Mouse (Mus musculus): ENCODE data around the gene Otulinl. TPM values are rescaled to one million over a fixed set of nuclear protein-coding genes. Genes with fewer than 3 reads are reported as not detected.
A peak's percentile ranks its signal among the peaks of the same experiment; 100 is the strongest.

Gene Otulinl
- polyA plus RNA-seq, 1 experiment from 2014 or later: 3.6 TPM

DNA sequence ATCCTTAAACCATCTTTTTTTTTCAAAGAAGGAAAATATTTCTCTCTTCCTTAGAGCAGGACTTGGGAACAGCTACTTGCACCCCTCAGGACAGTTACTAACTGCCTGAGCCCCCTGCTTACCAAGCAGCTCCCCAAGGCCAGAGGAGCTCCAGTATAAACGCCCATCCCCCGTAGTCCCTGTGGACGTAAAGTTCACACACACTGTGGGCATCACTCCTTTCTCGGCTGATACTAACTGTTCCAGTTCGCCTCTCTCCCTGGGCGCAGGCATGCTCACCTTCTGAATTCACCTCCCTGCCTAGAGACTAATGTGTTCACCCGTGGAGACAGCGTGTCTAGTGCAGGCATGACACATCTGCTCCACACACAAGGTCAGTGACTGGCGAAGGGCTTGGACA, 2.9 kb downstream of the Otulinl start:
- H3K36me3 ChIP-seq: no peaks in the 10 kb centered on the region
- WGBS: 76% methylated on average over 9 of the region's 9 CpGs
- no peak for ATAC-seq (ENCODE audit: insufficient number of reproducible peaks, low FRiP score)
- no peak overlapping the region for H3K27ac ChIP-seq (ENCODE audit: poor library complexity, severe bottlenecking)
- no peak overlapping the region for H3K9ac ChIP-seq
- no peak overlapping the region for H3K4me3 ChIP-seq
- H3K4me2 ChIP-seq: no peak overlapping the region
- H3K4me1 ChIP-seq (replicated peaks): peaks cover 25% of the 10 kb centered on the region
- no peaks in the 10 kb centered on the region for H3K9me3 ChIP-seq (replicated peaks)
- peaks cover 21% of the 10 kb centered on the region for H3K27me3 ChIP-seq (replicated peaks)

DNA sequence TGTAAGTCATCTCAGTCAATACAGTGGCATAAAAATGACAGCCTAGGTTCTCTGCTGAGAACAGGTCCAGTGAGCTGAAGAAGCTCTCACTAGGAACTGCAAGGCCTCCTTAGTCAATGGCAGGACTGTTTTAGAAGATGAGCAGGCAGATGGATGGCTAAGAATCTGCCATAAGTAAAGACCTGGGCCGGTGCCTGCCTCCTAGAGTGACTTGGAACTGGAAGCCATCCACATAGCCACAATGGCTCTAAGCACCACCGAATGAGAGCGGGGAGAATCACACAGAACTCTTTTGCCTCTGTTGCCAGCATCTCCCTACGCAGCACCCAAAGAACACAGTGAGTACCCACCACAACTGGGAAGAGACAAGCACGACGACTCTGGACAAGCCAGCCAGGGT, 3.6 kb downstream of the Otulinl start:
- H3K4me3 ChIP-seq: no peak overlapping the region
- peaks cover 25% of the 10 kb centered on the region for H3K4me1 ChIP-seq (replicated peaks)
- peaks cover 23% of the 10 kb centered on the region for H3K27me3 ChIP-seq (replicated peaks)
- H3K9me3 ChIP-seq (replicated peaks): no peaks in the 10 kb centered on the region
- no peak overlapping the region for H3K4me2 ChIP-seq
- no peak for ATAC-seq (ENCODE audit: insufficient number of reproducible peaks, low FRiP score)
- no peak overlapping the region for H3K27ac ChIP-seq (ENCODE audit: poor library complexity, severe bottlenecking)
- H3K9ac ChIP-seq: no peak overlapping the region
- 81% methylated on average over 6 of the region's 6 CpGs for WGBS
- no peaks in the 10 kb centered on the region for H3K36me3 ChIP-seq

DNA sequence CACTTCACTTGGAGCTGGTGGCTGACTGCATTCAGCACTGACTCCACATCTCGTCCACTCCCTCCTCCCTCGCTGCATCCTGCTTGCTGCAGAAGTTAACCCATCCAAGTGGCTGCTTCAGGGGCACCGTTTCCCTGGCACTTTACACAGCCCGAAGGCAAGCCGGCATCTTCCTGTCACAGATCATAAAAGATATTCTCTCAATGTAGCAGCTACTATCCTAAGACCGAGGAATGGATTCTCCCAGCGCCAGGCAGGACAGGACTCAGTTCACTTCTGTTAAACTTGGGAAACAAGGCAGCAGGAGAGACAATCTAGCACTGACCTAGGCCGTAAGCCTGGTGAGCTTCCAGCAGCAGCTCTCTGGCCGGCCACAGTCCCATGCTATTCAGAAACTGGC, 5.2 kb downstream of the Otulinl start:
- Histone ChIP-seq H3K9me3 (replicated peaks) (no peaks in the 10 kb centered on the region), H3K4me2 (no peak overlapping the region), H3K36me3 (no peaks in the 10 kb centered on the region), H3K27ac (ENCODE audit: poor library complexity, severe bottlenecking) (no peak overlapping the region), H3K27me3 (replicated peaks) (peaks cover 21% of the 10 kb centered on the region), H3K4me3 (no peak overlapping the region), H3K4me1 (replicated peaks) (peaks cover 22% of the 10 kb centered on the region), H3K9ac (no peak overlapping the region)
- ATAC-seq (ENCODE audit: insufficient number of reproducible peaks, low FRiP score): no peak
- 53% methylated on average over 9 of the region's 9 CpGs for WGBS

DNA sequence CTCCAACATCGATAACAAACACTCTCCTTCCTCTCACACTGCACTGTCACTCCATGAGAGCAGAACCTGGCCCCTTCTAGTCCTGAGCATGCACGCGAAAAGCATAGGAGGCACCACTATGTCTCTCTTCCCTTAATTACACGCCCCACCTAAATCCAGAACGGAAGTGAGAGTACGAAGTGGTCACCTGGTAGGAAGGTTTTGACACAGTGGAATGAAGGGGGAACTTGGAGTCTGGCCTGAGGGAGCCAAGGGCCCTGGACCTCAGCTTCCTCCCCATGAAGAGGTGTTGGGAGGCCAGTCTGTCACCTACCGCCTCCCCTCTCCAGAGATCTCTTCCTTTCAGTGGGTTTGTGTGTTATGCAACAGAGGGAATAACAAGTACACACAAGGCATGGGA, 6.3 kb downstream of the Otulinl start:
- Histone ChIP-seq H3K9me3 (replicated peaks) (no peaks in the 10 kb centered on the region), H3K27me3 (replicated peaks) (peaks cover 15% of the 10 kb centered on the region), H3K27ac (ENCODE audit: poor library complexity, severe bottlenecking) (no peak overlapping the region), H3K4me3 (no peak overlapping the region), H3K36me3 (no peaks in the 10 kb centered on the region), H3K4me2 (no peak overlapping the region), H3K9ac (no peak overlapping the region), H3K4me1 (replicated peaks) (peaks cover 15% of the 10 kb centered on the region)
- no peak for ATAC-seq (ENCODE audit: insufficient number of reproducible peaks, low FRiP score)
- 79% methylated on average over 7 of the region's 7 CpGs for WGBS

DNA sequence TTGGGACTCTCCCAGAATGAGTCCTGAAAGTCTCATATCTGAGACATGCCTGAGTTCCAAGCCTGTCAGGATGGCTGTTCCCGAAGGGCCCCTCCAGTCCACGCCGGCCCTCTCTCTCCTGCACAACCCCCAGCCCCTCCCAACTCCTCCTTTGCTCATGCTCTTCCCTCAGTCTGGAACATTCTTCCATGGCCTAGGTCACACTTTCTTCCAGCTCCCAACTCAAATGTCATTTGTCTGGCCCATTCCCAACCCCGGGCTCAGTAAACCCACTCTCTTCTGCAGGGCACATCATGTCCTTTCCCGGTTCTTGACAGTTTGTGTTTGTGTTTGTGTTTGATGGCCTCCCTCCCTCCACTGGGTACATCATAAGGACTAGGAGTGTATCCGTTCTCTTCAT, 7.3 kb downstream of the Otulinl start:
- Histone ChIP-seq H3K36me3 (no peaks in the 10 kb centered on the region), H3K4me2 (no peak overlapping the region), H3K27me3 (replicated peaks) (peaks cover 10% of the 10 kb centered on the region), H3K9ac (no peak overlapping the region), H3K27ac (ENCODE audit: poor library complexity, severe bottlenecking) (no peak overlapping the region), H3K4me3 (no peak overlapping the region), H3K9me3 (replicated peaks) (no peaks in the 10 kb centered on the region), H3K4me1 (replicated peaks) (peaks cover 15% of the 10 kb centered on the region)
- ATAC-seq (ENCODE audit: insufficient number of reproducible peaks, low FRiP score): no peak
- WGBS: 70% methylated on average over 6 of the region's 6 CpGs

DNA sequence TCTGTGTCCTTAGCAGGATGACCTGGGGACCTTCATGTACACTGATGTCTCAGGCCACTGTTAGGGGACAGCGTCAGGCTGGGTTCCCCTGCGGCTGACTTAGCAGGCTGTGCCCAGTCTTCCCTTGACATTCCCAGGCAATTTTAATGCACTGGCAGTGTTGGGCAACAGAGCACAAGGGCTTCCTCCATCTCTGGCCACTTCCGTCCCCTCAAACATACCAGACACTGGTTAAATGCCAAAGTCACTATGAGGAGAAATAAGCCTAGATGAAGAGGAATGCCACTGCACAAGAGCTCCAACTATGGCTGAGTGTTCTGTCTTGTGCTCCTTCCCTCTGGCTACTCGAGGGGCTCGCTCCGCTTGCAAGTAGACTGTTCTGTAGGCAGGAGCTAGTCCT, 8.2 kb downstream of the Otulinl start:
- Histone ChIP-seq H3K4me2 (no peak overlapping the region), H3K27ac (ENCODE audit: poor library complexity, severe bottlenecking) (no peak overlapping the region), H3K9ac (no peak overlapping the region), H3K36me3 (no peaks in the 10 kb centered on the region), H3K4me1 (replicated peaks) (peaks cover 15% of the 10 kb centered on the region), H3K27me3 (replicated peaks) (peaks cover 10% of the 10 kb centered on the region), H3K4me3 (no peak overlapping the region), H3K9me3 (replicated peaks) (no peaks in the 10 kb centered on the region)
- no peak for ATAC-seq (ENCODE audit: insufficient number of reproducible peaks, low FRiP score)
- WGBS: 84% methylated on average over 6 of the region's 6 CpGs

DNA sequence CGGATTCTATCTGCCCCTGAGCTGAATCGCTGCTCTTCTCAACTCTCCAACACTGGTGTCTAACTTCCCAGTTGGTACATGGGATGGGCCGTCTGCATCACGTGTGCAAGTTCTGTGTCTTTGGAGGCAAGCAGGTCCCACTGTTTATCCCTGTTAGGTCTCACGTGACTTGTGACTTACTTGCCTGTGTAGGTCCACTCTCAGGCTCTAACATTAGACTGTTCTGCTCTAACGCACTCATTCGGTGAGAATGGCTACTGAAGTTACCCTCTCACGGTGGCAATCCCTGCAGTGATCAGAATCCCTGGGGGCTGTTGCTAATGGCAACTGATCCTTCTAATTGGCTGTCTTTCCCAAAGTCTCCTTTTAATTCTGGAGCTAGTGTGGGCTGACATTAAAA, 9.1 kb downstream of the Otulinl start:
- peaks cover 6% of the 10 kb centered on the region; the same call in 1 of the 2 replicates for H3K27me3 ChIP-seq (replicated peaks)

DNA sequence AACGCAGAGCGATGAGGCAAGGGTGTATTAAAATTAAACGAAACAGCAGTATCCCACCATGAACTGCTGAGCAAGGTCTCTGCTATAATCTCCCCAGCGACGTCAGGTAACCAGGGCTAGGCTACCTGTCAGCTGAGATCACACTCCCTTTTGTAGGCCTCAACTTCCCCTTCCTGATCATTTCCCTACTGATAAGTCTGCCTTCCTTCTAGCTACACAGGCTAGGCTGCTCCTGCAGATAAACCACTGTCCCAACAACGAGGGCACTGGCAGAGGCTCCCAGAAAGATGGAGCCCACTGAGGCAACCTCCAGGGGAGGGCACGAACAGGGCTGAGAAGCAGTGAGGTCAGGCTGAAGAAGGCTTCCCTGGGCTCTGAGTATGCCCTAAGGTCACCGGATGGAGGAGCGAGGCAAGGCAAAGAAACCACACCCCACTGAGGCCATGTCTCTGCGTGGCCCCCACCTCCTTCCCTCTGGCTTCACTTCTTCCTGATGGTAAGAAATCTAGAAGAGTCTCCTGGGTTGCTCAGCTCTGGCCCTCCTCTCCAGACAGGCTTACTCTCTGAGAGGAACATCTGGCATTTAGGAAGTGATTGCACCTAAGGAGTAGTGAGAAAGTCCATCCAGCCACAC, 9.7 kb downstream of the Otulinl start:
- Histone ChIP-seq H3K27me3 (replicated peaks) (peaks cover 6% of the 10 kb centered on the region; the same call in 1 of the 2 replicates), H3K4me2 (no peak overlapping the region)
- WGBS: 75% methylated on average over 10 of the region's 10 CpGs

More for the DNA sequence above, 9.1 kb downstream of the Otulinl start:
- H3K27ac ChIP-seq (ENCODE audit: poor library complexity, severe bottlenecking): no peak overlapping the region
- H3K4me2 ChIP-seq: no peak overlapping the region
- H3K9me3 ChIP-seq (replicated peaks): no peaks in the 10 kb centered on the region
- no peak for ATAC-seq (ENCODE audit: insufficient number of reproducible peaks, low FRiP score)
- H3K4me1 ChIP-seq (replicated peaks): peaks cover 15% of the 10 kb centered on the region
- H3K36me3 ChIP-seq: no peaks in the 10 kb centered on the region
- WGBS: 75% methylated on average over 8 of the region's 8 CpGs
- H3K9ac ChIP-seq: no peak overlapping the region
- no peak overlapping the region for H3K4me3 ChIP-seq

DNA sequence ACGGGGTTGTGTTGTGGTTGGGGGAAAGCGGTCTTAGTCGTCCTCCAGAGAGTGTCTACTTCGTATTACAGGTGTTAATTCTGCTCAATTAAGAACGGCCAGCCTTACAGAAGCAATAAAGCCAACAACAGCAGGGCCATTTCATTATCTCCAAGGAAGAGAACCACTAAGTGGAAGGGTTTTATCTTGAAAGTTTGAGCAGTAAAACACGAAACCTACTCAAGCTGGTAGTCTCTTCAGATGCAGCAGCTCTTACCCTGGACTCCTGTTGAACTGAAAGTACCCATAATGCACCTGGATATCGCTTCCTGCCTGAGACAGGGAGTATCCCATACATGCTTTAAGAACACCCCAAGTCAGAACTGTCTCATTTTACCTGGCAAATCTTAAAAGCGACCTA, 10.7 kb downstream of the Otulinl start:
- Histone ChIP-seq H3K4me3 (no peak overlapping the region), H3K4me2 (no peak overlapping the region), H3K9ac (no peak overlapping the region), H3K9me3 (replicated peaks) (no peaks in the 10 kb centered on the region), H3K36me3 (no peaks in the 10 kb centered on the region), H3K27me3 (replicated peaks) (peaks cover 6% of the 10 kb centered on the region; the same call in 1 of the 2 replicates), H3K4me1 (replicated peaks) (peaks cover 4% of the 10 kb centered on the region; the same call in 1 of the 2 replicates), H3K27ac (ENCODE audit: poor library complexity, severe bottlenecking) (no peak overlapping the region)
- WGBS: 76% methylated on average over 8 of the region's 8 CpGs
- no peak for ATAC-seq (ENCODE audit: insufficient number of reproducible peaks, low FRiP score)

More for the DNA sequence above, 9.7 kb downstream of the Otulinl start:
- 0 out of 2 replicates have a peak, but pooled peaks have one; percentile 36 for ATAC-seq (ENCODE audit: insufficient number of reproducible peaks, low FRiP score)
- Histone ChIP-seq H3K27ac (ENCODE audit: poor library complexity, severe bottlenecking) (no peak overlapping the region), H3K9me3 (replicated peaks) (no peaks in the 10 kb centered on the region), H3K4me1 (replicated peaks) (peaks cover 13% of the 10 kb centered on the region), H3K4me3 (no peak overlapping the region), H3K9ac (no peak overlapping the region), H3K36me3 (no peaks in the 10 kb centered on the region)

DNA sequence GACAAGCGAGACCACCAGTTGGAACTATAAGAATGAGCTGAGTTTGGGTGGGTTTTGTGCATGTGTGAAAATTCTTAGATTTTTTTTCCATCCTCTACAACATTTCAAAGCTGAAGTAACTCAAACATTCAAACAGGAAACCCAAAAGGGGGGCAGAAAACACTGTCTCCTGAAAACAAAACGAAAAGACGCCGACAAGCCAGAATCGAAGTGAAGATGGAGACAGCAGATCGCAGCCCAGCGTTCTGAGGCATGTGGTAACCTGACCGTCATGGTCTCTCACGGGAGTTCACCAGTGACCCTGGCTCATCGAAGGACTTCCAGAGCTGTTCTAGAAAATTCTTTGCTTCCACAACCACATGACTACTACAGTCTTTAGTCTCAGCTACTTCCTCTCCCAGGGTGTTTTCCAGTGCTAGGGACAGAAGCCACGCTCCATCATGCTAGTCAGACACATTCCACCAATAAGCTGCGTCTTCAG, 11.4 kb downstream of the Otulinl start:
- H3K4me3 ChIP-seq: no peak overlapping the region
- no peak overlapping the region for H3K4me2 ChIP-seq
- no peak overlapping the region for H3K9ac ChIP-seq
- no peaks in the 10 kb centered on the region for H3K36me3 ChIP-seq
- no peak for ATAC-seq (ENCODE audit: insufficient number of reproducible peaks, low FRiP score)
- 85% methylated on average over 12 of the region's 12 CpGs for WGBS
- no peak overlapping the region for H3K27ac ChIP-seq (ENCODE audit: poor library complexity, severe bottlenecking)
- H3K27me3 ChIP-seq (replicated peaks): peaks cover 6% of the 10 kb centered on the region; the same call in 1 of the 2 replicates
- no peaks in the 10 kb centered on the region; the same call in 1 of the 2 replicates for H3K4me1 ChIP-seq (replicated peaks)
- no peaks in the 10 kb centered on the region for H3K9me3 ChIP-seq (replicated peaks)

DNA sequence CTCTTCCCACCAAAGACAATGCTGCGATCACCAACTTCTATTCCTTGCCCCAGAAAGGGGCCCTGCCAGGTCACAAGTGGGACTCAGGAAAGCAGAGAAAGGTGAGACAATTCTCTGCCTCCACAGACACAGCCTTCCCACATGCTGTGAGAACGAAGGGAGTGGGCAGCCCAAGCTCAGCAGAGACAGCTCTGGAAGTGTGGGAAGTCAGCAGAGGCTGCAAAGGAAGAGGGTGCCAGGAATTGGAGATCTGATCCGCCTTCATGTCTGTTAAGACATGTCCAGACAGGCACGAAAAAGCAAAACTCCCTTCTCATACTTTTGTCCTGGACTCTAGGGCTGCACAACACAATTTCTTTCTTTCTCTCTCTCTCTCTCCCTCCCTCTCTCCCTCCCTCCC, 12.1 kb downstream of the Otulinl start:
- H3K36me3 ChIP-seq: no peaks in the 10 kb centered on the region
- H3K27me3 ChIP-seq (replicated peaks): peaks cover 6% of the 10 kb centered on the region; the same call in 1 of the 2 replicates
- H3K4me1 ChIP-seq (replicated peaks): no peaks in the 10 kb centered on the region; the same call in 1 of the 2 replicates
- H3K27ac ChIP-seq (ENCODE audit: poor library complexity, severe bottlenecking): no peak overlapping the region
- WGBS: 70% methylated on average over 4 of the region's 4 CpGs
- H3K9me3 ChIP-seq (replicated peaks): no peaks in the 10 kb centered on the region
- no peak overlapping the region for H3K4me3 ChIP-seq
- no peak overlapping the region for H3K4me2 ChIP-seq
- ATAC-seq (ENCODE audit: insufficient number of reproducible peaks, low FRiP score): no peak
- no peak overlapping the region for H3K9ac ChIP-seq

DNA sequence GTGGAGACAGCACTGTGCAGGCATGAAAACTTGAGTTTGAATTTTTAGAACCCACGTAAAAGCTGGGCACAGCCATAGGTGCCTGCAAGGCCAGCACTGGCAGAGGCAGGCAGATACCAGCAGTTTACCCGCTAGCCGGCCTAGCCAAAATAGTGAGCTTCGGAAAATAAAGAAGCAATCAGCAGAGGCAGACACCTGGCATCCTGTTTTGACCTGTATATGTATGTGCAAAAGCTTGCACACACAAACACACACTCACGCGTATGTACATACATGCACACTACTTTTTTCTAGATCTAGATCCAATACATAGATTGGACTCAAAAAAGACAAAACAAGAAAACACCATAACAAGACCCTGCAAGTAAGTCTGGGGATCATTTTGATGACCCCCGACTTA, 12.8 kb downstream of the Otulinl start:
- 91% methylated on average over 7 of the region's 7 CpGs for WGBS
- H3K9ac ChIP-seq: no peak overlapping the region
- no peak overlapping the region for H3K4me3 ChIP-seq
- H3K27ac ChIP-seq (ENCODE audit: poor library complexity, severe bottlenecking): no peak overlapping the region
- no peak for ATAC-seq (ENCODE audit: insufficient number of reproducible peaks, low FRiP score)
- peaks cover 3% of the 10 kb centered on the region; the same call in 1 of the 2 replicates for H3K27me3 ChIP-seq (replicated peaks)
- no peaks in the 10 kb centered on the region; the same call in 1 of the 2 replicates for H3K4me1 ChIP-seq (replicated peaks)
- no peak overlapping the region for H3K4me2 ChIP-seq
- no peaks in the 10 kb centered on the region for H3K9me3 ChIP-seq (replicated peaks)
- H3K36me3 ChIP-seq: no peaks in the 10 kb centered on the region

Measured in heart, embryonic 12.5 days (tissue).